Mouse (Mus musculus): Measurements from ENCODE around the gene Lrrc66.
"Not testable (repeated sequence)": the region's sequence is repeated elsewhere in the genome, so short reads cannot be mapped to it uniquely, and the experiment has no call there.

The Lrrc66 gene

DNA sequence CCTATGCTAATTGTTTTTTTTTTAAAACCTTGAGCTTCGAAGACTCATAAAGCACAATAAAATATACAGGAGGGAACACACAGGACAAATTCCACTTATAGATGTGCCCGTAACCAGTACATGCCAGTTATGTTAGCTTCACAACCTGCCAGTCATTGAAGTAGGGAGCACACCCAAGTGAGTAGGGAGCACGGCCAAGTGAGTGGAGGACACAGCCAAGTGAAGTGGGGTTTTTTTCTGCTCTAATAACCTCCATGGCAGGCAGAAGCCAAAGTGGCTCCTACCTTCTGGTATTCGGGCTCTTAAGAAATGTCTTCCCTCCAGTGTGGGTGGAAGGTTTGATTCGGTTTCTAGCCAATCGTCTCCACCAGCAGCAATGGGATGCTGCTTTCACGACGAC is 19.0 kb downstream of the Lrrc66 start:
- no peak for DNase-seq (ENCODE audit: low read depth)

DNA sequence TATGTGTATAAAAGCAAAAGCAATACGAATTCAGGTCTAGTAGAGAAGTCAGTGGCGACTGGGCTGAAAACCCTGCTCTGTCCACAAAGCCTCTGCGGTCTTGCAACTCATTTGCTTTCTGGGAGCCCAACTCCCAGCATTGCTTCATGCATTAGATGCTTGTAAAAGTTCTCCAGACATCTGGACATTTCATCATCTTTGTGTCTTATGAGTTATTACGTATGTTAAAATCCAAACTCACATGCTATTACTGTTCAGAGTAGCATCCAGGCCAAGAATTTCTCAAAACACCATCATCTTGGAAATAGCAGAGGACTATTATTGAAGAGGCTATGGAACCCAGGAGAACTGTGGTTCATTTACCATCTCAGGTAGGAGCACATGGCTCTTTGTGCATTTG is 21.3 kb downstream of the Lrrc66 start:
- DNase-seq (ENCODE audit: low read depth): no peak

DNA sequence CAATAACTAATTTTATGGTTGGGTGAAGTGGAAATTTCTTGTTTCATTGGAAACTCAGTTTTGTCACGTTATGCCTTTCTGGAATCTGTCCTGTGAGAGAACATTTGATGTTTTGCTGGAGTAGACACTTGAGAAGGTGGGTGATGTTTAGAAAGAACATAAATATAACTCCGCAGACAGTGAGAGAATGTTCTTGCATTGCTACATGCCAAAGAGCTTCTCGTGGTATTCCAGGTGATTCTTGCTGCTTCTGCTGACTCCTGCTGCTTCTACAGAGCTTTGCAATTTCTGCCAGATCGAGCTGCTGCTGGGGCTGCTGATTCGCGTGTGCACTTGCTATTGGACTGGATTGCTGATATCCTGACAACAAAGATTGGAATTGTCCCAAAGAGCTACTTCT is 27.4 kb downstream of the Lrrc66 start:
- DNase-seq (ENCODE audit: low read depth): no peak

DNA sequence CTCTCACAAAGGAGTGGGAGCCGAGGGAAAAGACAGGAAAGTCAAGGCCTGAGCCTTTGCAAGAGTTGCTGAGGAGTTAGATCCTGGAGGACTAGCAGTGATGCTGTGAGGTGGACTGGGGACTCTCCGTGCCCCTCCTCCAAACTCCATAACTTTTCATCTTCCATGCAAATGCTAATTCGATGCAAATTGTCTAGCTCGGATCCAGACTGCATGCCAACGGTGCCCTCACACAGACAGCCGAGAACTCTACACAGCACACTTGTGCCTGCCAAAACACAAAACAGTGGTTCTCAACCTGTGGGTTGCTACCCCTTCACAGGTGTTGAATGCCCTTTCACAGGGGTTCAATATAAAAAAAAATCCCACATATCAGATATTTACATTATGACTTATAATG is 27.8 kb downstream of the Lrrc66 start:
- no peak for DNase-seq (ENCODE audit: low read depth)

DNA sequence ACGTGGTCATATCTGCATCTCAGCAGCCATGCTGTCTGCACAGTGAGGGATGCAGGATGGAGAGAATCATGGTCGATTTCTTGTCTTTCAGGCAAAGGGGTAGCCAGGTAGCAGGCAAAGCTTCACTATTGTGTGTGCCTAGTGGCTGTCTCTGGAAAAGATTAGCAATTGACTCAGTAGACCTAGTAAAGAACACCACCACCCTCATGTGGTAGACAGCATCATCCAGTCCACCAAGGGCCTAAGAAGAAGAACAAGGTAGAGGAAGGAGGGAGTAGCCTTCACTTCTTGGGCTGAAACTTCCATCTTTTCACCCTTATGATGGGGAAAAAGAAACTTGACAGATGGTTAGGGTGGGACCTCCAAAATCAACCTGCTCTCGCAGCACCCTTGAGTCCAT is 29.5 kb downstream of the Lrrc66 start:
- DNase-seq (ENCODE audit: low read depth): no peak

DNA sequence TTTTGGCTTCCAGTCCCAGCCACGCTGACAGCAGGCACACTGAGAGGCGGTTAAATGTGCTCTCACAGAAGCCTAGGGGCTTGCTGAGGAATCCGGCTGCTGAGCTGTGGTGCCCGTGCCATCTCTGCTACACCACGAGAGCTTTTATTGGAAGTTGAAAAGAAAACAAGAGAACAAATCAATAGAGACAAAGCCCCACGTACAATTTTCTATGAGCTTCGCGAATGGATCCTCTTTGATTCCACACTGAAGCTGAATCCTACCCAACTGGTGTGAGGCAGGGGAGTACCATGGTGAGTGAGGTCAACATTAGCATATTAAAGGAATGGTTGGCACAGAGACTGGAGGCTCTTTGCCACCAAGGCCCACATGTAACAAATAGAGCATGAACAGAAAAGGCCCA is 31.0 kb downstream of the Lrrc66 start:
- DNase-seq (ENCODE audit: low read depth): no peak

DNA sequence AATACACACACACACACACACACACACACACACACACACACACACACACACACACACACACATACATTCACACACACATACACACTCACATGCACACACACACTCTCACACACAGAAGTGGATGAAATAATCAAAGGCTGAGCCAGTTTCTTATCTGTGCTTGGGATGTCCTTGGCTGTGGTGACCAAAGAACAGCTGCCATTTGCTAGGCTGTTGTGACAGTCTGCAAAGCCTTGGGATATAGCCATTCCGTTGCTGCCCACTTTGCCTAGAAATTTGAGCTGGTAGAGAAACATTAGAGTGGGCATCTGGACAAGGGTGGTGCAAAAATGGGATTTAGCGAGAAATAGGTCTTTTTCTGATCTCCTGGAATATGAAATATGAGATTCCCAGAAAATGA is 32.3 kb downstream of the Lrrc66 start:
- DNase-seq (ENCODE audit: low read depth): no peak

DNA sequence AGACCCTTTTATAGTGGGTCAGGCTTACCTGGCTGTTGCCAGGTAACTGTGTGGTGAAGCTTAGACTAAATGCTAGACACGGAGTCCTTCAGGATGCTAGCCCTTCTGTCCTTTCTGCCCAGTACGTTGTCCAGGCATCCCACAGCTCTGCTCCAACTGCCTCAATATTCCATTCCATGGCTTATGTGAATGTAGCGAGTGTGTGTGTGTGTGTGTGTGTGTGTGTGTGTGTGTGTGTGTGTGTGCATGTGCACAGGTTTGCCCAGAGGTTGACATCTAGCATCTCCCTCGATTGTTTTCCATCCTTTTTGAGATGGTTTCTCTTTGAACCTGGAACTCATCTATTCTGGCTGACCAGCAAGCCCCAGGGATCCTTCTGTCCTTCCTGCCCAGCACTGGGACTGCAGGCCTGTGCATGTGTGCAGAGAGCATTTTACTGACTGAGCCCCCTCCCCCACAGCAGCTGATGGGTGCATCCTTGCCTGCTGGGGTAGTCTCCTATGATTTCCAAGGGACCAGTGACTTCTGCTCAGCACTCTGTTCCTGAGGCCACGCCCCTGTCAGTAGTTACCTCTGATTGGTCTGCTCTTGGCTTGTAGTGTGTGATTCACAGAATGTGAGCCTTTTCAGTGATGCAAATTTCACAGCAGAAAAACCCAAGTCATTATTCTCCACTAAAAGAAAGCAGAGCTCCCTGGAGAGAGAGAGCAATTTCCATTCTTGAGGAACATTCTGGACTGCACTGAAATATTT is 33.2 kb downstream of the Lrrc66 start:
- DNase-seq (ENCODE audit: low read depth): no peak

DNA sequence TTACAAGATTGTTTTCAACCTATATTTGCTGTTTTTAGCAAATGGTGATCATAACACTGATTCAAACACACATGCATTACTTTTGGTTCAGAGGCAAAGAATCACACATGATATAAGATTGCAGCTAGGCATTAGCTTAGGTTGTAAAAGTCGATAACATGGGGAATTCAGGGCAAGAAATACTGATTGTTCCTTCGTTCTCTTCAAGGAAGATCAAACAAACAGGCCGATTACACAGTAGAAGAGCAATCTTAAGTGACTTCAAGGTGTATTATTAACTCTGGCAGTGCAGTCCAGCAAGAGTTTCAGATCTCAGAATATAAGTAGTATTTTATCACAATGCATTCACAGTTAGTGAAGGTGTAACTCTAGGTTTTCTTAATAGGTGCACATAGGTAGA is 45.2 kb downstream of the Lrrc66 start:
- DNase-seq (ENCODE audit: low read depth): no peak

DNA sequence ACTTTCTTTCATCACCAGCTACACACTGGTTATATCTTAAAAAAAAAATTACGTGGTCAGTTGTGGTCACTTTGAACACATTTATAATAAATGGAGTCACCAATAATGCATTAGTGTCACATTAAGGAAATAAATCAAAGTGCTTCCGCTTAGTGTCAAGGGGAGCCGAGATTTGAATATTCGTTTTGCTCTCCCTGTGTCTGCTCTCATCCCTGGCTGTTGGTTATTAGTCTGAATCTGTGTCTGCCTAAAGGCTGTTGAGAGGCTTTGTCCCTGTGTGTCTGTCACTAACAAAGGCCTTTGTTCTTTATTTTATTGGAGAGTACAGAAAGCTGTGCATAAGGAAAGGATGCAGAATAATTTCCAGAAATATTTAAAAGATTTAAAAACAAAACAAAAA is 45.7 kb downstream of the Lrrc66 start:
- no peak for DNase-seq (ENCODE audit: low read depth)

DNA sequence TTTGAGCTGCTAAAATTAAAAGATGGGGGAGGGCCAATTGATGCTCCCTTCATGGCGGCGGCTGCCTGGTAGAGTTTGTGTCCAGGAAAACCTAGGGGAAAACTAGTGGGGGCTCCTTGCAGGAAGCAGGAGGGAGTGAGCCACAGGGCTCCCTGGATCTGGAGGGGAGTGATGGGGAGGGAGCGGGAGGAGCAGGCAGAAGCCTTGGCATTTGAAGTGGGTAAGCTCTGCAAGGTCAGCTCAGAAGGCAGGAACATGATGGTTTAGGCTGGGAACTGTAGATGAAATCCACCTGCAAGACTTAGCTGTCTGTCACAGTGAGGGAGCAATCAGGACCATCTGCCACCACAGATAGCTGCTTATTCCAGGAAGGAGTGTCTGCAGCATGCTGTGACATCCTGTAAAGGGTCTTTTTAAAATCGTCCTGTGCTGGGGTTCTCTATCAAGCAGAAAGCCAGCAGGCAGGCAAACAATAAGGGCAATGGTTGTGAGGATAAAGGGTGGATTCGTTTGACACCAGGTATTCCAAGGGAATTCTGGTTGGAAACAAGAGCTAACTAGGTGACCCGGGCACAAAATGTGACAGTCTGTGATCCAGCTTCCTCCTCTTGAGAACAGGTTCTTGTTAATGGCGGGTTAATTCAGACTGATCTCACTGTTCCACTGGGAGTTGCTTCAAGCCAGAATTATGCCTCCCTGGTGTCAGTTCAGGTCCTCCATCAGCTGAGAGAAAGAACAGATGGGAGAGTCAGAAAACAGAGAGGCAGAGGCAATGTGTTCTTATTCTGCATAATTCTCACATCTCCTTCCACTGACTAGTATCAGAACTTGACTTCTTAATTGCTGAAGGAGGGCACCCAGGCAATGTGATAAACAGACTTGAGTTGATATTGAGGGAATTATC is 46.9 kb downstream of the Lrrc66 start:
- no peak for DNase-seq (ENCODE audit: low read depth)

DNA sequence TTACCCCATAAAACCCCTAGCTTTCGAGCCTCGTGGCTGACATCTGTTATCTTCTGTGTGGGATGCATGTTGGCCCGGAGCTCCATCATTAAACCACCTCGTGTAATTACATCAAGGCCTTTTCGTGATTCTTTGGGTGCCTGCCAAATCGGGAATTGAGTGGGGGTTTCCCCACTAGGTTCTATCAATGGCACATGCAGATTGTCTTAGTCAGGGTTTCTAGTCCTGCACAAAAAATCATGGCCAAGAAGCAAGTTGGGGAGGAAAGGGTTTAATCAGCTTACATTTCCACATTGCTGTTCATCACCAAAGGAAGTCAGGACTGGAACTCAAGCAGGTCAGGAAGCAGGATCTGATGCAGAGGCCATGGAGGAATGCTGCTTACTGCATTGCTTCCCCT is 48.3 kb downstream of the Lrrc66 start:
- not testable (repeated sequence) for DNase-seq (ENCODE audit: low read depth)

DNA sequence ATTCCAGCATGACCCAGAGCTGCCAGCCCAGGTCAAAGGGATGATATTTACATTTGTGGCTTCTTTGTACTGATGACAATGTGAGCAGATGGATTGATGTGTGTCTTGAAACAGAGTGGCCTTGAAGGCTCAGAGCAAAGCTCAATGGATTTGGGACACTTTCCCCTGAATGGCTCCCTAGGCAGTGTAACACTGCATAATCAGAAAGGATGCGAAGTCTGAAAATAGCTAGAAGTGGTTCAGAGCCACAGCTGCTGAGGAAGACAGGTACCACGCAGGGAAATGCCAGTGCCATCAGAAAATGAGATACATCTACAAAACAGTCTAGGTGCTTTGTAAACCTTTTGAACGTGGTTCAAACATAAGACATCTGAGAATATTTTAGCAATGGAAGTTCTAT is 54.2 kb downstream of the Lrrc66 start:
- no peak for DNase-seq (ENCODE audit: low read depth)

DNA sequence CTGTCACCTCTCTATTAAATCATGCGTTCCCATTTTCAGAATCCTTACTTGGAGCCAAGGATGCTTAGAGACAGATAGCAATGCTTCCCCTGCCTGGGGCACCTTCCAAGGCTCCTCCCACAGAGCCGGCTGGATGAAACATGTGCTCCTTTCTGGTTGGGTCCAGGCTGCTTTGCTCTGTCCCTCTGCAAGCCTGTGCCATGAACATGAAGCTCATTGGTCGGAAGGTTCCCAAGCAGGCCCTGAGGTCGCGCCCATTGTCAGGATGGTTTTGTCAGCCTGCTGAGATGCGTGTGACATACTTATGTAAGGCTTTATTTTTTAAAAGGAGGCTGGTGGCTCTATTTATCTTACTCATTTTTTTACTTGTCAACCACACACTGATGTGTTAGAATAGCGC is 55.6 kb downstream of the Lrrc66 start:
- DNase-seq (ENCODE audit: low read depth): no peak

DNA sequence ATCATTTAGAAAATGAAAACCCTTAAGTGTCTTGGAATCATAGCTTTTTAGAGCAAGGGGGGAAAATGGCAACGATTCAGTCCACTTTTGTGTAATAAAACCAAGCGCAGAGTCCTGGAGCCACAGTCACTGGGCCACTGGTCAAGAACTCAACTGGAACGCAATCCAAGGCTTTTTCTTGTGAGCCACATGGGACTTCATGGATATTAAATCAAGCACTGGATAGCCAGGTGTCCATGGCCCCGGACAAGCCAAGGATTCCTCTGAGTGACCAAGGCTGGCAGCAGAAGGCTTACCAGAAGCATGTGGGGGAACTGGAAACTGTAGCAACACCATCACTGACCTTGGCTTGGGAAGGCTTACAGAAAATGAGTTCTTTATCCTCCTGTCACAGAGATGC is 57.7 kb downstream of the Lrrc66 start:
- DNase-seq (ENCODE audit: low read depth): no peak

DNA sequence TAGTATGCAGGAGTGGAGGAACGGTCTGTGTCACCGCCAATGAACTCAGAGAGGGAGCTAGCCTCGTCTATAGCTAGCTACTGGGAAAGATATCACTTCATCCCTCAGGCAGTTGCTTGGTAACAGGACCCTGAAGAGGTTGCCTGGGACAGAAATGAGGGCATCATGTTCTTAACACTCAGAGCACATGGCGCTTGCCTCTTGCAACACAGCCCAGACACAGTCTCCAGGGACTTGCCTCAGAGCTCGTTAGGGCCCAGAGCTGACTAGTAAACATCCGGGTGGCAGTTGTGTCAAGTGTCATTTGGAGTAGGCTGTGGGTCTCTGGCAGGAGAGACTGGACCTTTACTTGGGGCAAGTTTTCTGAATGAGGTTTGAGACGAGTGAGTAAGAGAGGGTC is 58.5 kb downstream of the Lrrc66 start:
- DNase-seq (ENCODE audit: low read depth): no peak

DNA sequence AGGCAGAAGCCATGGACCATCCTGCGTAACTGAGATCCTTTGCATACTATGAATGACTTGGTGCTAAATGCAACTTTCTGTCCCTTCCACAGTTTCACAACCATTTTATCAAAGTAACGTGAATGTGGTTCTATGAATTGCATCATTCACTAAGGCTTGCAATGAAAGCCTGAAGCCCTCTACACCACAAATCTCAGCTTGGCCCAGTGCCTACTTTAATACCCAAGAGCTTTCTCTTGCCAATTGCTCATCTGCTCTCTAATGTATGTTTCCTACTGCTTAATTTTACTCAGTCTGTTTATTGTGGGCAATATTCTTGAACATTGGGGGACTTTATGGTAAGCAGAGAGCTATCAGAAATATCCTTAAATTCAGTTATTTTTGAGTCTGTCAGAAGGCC is 59.5 kb downstream of the Lrrc66 start:
- DNase-seq (ENCODE audit: low read depth): no peak

DNA sequence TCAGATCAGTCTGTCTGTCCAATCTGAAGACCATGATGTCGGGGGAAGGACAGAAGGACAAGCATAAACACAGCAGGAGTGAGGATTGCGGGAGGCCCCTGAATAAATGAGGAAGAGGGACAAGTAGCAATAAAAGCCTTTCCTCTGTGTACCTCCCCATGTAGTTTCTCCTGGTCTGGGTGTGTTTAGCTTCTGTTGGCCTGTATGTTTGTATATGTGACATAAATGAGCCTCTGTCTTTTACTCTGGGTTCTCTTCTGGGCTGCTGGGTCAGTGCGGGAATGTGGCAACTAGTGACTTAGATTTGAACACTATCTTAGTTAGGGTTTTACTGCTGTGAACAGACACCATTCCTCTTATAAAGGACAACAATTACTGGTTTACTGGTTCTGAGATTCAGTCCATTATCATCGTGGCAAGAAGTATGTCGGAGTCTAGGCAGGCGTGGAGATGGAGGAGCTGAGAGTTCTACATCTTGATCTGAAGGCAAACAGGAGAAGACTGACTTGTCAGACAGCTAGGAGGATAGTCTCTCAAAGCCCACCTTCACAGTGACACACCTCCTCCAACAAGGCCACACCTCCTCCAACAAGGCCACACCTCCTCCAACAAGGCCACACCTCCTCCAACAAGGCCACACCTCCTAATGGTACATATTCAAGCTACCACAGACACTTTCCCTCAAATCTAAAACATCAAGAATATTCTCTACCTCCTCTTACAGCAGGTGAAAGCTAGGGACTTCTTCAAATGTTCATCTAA is 60.8 kb downstream of the Lrrc66 start:
- DNase-seq (ENCODE audit: low read depth): no peak

DNA sequence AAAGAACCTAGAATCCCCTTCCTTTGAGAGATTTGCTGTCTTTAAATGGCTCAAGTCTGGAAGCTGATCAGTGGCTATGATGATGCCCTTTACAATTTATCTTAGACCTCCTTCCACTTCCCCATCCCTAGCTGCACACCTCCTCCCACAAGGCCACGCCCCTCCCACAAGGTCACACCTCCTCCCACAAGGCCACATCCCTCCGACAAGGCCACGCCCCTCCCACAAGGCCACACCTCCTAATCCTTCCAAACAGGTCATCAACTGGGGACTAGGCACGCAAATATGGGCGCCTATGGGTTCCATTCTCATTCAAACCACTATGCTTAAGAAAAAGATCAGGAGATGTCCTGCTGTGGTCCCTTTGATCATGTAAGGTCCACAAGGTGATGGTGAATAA is 63.1 kb downstream of the Lrrc66 start:
- DNase-seq (ENCODE audit: low read depth): no peak

DNA sequence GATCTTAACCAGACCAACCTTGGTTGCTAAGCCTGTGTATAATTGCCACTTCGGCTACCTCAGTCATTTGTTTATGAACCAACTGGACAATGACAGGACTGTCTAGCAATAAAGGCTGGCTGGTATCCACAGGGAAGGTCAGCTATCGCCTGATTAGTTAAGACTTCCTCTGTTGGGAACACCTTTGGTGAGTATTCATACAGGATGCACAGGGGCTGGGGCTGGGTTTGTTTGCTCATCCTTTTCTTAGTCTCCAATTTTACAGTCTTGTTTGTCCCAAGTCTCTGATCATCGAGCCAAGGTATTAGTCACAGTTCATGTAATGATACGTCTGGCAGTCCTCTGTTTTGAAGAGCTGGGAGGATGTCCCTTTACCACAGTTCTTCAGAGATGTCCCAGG is 65.4 kb downstream of the Lrrc66 start:
- DNase-seq (ENCODE audit: low read depth): no peak

DNA sequence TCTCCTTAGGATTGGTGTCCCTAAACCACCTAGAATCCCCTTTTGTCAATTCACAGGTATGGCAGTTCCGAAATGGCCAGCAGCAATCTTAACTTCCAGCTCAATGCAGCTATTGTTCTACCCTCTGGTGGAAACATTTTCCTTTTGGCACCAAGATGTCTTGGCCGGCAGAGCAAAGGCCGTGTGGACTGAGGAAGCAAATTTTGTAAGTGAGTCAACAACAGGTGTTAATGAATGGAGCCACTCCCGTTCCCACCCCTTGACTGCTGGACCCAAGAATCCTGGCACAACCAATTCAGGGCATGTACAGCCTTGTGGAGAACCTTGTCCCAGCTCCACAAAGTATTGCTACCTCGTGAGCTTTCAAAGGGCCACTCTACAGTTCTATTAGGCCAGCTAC is 66.2 kb downstream of the Lrrc66 start:
- no peak for DNase-seq (ENCODE audit: low read depth)

DNA sequence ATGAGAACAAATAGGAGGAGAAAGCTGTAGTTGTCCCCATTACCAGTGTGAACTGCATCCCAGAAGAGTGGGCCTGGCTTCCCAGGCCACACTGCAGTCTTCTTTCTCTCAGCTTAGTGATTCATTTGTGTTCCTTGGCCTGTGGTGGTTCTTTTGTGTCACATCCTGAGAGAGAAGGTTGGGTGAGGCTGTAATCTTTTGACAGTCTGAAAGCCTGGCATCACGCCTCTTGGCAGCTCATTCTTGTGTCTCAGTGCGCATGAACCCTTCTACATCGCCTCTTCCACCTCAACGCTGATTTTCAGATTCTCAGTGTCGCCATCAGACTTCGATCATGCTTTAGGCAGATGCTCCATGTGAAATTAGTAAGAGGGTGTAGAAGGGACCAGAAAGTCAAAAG is 68.3 kb downstream of the Lrrc66 start:
- DNase-seq (ENCODE audit: low read depth): no peak

DNA sequence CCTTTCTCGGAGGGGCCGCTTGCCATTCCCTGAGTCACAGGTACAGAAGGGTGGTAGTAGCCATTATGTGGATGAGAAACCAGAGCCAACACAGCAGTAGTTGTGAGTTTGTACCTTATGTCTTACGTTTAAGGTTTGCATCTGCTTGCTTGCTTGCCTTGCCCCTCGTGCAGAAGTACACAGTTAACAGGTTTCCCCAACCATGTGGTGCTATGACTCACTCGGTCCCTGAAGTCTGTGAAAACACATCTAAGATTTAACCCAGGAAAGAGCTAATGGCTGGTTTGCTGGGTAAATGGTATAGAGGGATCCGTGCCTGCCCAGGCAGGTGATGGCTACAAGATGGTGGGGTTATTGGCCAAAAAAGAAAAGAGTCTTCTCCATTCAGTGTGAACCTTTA is 73.6 kb downstream of the Lrrc66 start:
- DNase-seq (ENCODE audit: low read depth): no peak

Data from c-Kit-positive CD71-positive TER-119-negative erythroid progenitor cells, embryonic 14.5 days (primary cell).